In the genomic region with DNA sequence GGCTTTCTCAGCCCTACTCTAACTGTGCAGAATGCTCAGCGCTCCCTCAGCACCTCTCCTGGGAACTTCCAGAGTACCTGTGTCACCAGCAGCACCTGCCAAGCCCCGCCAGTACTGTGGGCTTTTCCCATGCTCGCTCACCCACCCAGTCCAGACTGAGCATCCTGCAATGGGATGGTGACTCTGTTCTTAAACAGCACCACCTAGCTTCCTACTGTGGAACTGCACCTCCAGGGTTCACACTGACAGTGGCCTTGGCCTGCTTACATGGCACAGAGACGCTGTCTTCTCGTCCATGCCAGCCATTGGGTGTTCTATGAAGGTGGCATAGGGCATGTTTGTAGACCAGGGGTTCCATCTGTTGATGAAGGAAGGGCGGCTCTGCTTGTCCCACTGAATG, we compare ENCODE assay signal across 8 mouse cellular contexts. TPM values are rescaled to one million over a fixed set of nuclear protein-coding genes. Genes with fewer than 3 reads are reported as not detected.
DNase-seq lines count a peak whose midpoint lies in the region; ATAC-seq and TF ChIP-seq lines count a peak whose summit lies in the region.

No protein-coding gene starts in this region.

- WGBS in hindbrain, embryonic 12.5 days = 16% methylated on average over 6 of the region's 6 CpGs
- 19% methylated on average over 6 of the region's 6 CpGs for WGBS in lung, postnatal 0 days

- no peaks in the 10 kb centered on the region for H3K27me3 ChIP-seq in hindbrain, embryonic 12.5 days
- no peaks in the 10 kb centered on the region for H3K27me3 ChIP-seq in lung, postnatal 0 days (replicated peaks; ENCODE audit: insufficient read depth, low read length)

- 0 out of 2 replicates have a peak overlapping the region, but pooled peaks have one; percentile 93 for H3K4me3 ChIP-seq in hindbrain, embryonic 12.5 days
- H3K4me3 ChIP-seq in lung, postnatal 0 days (ENCODE audit: low read depth, low read length) = no peak overlapping the region

- DNase-seq in MN1 (ENCODE audit: low spot score) = peak; percentile 91
- peak; percentile 88 for DNase-seq in cerebellum, adult 8-10 months
- peak; percentile 88 for DNase-seq in forelimb bud, embryonic 11.5 days (ENCODE audit: low read depth, low spot score)
- peak; percentile 88 to 90 for DNase-seq in layer of hippocampus, postnatal 10 days (ENCODE audit: low spot score in 2 of 2)
- peak; percentile 69 for DNase-seq in lung, postnatal 0 days (ENCODE audit: low spot score)
- peak; percentile 66 for DNase-seq in retina, adult 2 months (ENCODE audit: low read depth, low spot score)
- DNase-seq in thymus, postnatal 36 days = peak; percentile 82 to 85

- no peaks in the 10 kb centered on the region for H3K9me3 ChIP-seq in hindbrain, embryonic 12.5 days (replicated peaks)
- H3K9me3 ChIP-seq in lung, postnatal 0 days (ENCODE audit: low read length) = no peaks in the 10 kb centered on the region

- peak overlapping the region; percentile 84; the same call in 1 of the 2 replicates for H3K4me2 ChIP-seq in hindbrain, embryonic 12.5 days (replicated peaks)
- H3K4me2 ChIP-seq in lung, postnatal 0 days (replicated peaks; ENCODE audit: low read depth, low read length) = peak overlapping the region; percentile 81

- peak; percentile 9; the same call in 1 of the 2 replicates for ATAC-seq in hindbrain, embryonic 12.5 days (ENCODE audit: low FRiP score)
- ATAC-seq in lung, postnatal 0 days = no peak

- H3K4me1 ChIP-seq in hindbrain, embryonic 12.5 days = peaks cover 27% of the 10 kb centered on the region
- peaks cover 9% of the 10 kb centered on the region; the same call in 1 of the 2 replicates for H3K4me1 ChIP-seq in lung, postnatal 0 days (ENCODE audit: insufficient read depth, low read depth, low read length)

- no peak for TF ChIP-seq EP300 in lung, postnatal 0 days (IDR thresholded peaks at IDR 0.05)

- H3K9ac ChIP-seq in hindbrain, embryonic 12.5 days = no peak overlapping the region
- no peak overlapping the region for H3K9ac ChIP-seq in lung, postnatal 0 days (replicated peaks; ENCODE audit: low read depth)

- H3K27ac ChIP-seq in hindbrain, embryonic 12.5 days = no peak overlapping the region
- H3K27ac ChIP-seq in lung, postnatal 0 days (ENCODE audit: low read length) = no peak overlapping the region

- H3K36me3 ChIP-seq in hindbrain, embryonic 12.5 days = peaks cover 44% of the 10 kb centered on the region
- peaks cover 25% of the 10 kb centered on the region for H3K36me3 ChIP-seq in lung, postnatal 0 days (ENCODE audit: insufficient read depth, low read length)

- TF ChIP-seq CTCF in lung, postnatal 0 days (IDR thresholded peaks at IDR 0.05) = peak; percentile 99

RNA-seq across cellular contexts. Expression of a gene that starts 1.5 kb away (rescaled TPM):
- polyA plus RNA-seq in hindbrain, embryonic 12.5 days (2016; fragmentation: Nextera tagmentation; extraction: Ambion mirVana) = 154 and 159 TPM in 2 replicates
- 100 to 1,000 TPM; 135 to 141 TPM for total RNA-seq in layer of hippocampus, postnatal 10 days (2021)
- 249 and 268 TPM in 2 replicates for polyA plus RNA-seq in lung, postnatal 0 days (2015; fragmentation: Nextera tagmentation; extraction: Ambion mirVana)

RNA-seq across cellular contexts. Expression of a gene that starts 11.5 kb away (rescaled TPM):
- polyA plus RNA-seq in hindbrain, embryonic 12.5 days (2016; fragmentation: Nextera tagmentation; extraction: Ambion mirVana) = 38.6 and 43.7 TPM in 2 replicates
- 10 to 100 TPM; 11.4 to 11.6 TPM for total RNA-seq in layer of hippocampus, postnatal 10 days (2021)
- 24.1 and 25.5 TPM in 2 replicates for polyA plus RNA-seq in lung, postnatal 0 days (2015; fragmentation: Nextera tagmentation; extraction: Ambion mirVana)

RNA-seq across cellular contexts. Expression of a gene that starts 16.8 kb away (rescaled TPM):
- 41.9 and 42.9 TPM in 2 replicates for polyA plus RNA-seq in hindbrain, embryonic 12.5 days (2016; fragmentation: Nextera tagmentation; extraction: Ambion mirVana)
- total RNA-seq in layer of hippocampus, postnatal 10 days (2021) = 10 to 100 TPM; 27.3 to 33.0 TPM
- polyA plus RNA-seq in lung, postnatal 0 days (2015; fragmentation: Nextera tagmentation; extraction: Ambion mirVana) = 19.8 and 21.6 TPM in 2 replicates

RNA-seq across cellular contexts. Expression of a gene that starts 19.0 kb away (rescaled TPM):
- 1.7 and 2.4 TPM in 2 replicates for polyA plus RNA-seq in hindbrain, embryonic 12.5 days (2016; fragmentation: Nextera tagmentation; extraction: Ambion mirVana)
- total RNA-seq in layer of hippocampus, postnatal 10 days (2021) = 1 to 10 TPM; 4.7 to 5.2 TPM
- 1.8 and 2.6 TPM in 2 replicates for polyA plus RNA-seq in lung, postnatal 0 days (2015; fragmentation: Nextera tagmentation; extraction: Ambion mirVana)
